Mouse (Mus musculus): Measurements from ENCODE around the gene Ccdc173. TPM values are rescaled to one million over a fixed set of nuclear protein-coding genes. Genes with fewer than 3 reads are reported as not detected.

The Ccdc173 gene
- polyA plus RNA-seq, 1 experiment from 2014 or later, result 4.8 TPM

DNA sequence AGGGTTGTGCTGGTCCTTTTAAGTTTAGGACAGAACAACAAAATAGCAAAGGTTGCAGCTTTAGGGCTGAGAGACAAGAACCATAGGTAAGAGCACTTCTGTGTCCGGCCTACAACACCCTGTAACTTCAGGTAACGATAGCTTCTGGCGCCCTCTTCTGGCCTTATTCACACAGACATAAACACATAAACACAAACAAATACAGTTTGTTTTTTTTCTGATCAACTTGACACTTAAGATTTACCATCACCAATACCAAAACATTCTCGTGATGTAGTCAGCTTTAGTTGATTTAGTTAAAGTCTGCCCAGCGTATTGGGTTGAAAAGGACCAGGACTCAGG, 10.6 kb downstream of the Ccdc173 start:
- no peaks in the 10 kb centered on the region for H3K9me3 ChIP-seq
- H3K4me1 ChIP-seq, result no peaks in the 10 kb centered on the region
- no peak overlapping the region for H3K4me3 ChIP-seq
- no peaks in the 10 kb centered on the region for H3K27me3 ChIP-seq
- H3K27ac ChIP-seq (replicated peaks), result no peak overlapping the region
- H3K36me3 ChIP-seq, result peaks cover 33% of the 10 kb centered on the region
- H3K4me2 ChIP-seq (replicated peaks), result no peak overlapping the region
- 41% methylated on average over 5 of the region's 5 CpGs for WGBS
- no peak for ATAC-seq (ENCODE audit: low FRiP score, low read depth)
- H3K9ac ChIP-seq (replicated peaks), result no peak overlapping the region

DNA sequence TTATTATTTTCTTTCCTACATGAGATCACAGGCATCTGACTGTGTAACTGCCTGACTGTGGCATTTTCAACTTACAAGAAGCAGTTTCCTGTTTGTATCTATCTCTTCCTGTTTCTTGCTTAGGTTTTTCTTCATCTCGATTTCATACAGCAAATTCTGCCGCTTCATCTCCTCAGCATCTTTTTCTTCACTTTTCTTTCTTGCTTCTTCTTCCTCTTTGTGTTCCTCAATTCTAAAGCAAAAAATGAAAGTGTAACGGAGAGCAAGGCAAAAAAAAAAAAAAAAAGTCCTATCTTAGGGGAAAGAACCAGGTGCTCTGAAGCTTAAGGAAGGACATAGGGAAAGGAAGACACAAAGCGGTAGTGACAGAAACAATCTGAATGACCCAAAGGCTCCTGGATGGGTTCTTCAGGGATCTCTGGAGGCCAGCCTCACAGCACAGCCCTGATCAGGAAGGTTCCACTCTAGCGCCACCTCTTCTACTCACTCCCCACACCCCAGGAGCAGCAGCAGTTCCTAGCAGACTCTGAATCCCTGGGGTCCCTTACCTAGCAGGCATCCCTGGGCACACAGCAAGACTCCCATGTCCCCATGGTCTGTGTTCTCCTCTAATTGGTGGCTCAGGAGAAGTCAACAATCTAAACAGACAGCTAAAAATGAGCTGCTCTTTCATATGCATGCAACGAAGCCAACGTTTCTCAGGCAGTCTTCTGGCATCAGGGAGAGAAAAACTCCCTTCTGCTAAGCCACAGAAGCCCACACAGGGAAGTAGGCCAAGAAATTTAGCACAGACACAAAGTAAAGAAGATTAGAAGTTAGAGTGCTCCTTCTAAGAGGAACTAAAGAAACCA, 11.2 kb downstream of the Ccdc173 start:
- no peak overlapping the region for H3K27ac ChIP-seq (replicated peaks)
- H3K36me3 ChIP-seq, result peaks cover 36% of the 10 kb centered on the region
- no peak overlapping the region for H3K4me3 ChIP-seq
- no peaks in the 10 kb centered on the region for H3K9me3 ChIP-seq
- no peaks in the 10 kb centered on the region for H3K4me1 ChIP-seq
- H3K9ac ChIP-seq (replicated peaks), result no peak overlapping the region
- no peaks in the 10 kb centered on the region for H3K27me3 ChIP-seq
- 73% methylated on average over 7 of the region's 7 CpGs for WGBS
- no peak for ATAC-seq (ENCODE audit: low FRiP score, low read depth)
- no peak overlapping the region for H3K4me2 ChIP-seq (replicated peaks)

DNA sequence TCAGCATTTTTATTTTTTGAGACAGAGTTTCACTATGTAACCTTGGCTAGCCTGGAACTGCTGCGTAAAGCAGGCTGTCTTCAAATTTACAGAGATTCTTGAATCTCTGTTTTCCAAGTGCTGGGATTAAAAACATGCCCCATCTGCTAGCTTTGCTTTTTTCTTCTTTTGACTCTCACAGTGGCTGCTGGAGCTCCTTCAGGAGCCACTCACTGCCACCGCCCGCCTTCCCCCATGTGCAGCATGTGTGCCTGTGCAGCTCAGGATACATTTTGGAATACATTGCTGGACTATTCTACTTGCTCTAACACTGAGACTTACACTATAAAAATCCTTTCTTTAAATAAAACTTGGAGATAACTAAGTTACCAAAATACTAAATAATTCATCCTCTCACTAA, 16.0 kb downstream of the Ccdc173 start:
- no peak overlapping the region for H3K4me3 ChIP-seq
- no peak overlapping the region for H3K27ac ChIP-seq (replicated peaks)
- no peaks in the 10 kb centered on the region for H3K4me1 ChIP-seq
- no peak overlapping the region for H3K4me2 ChIP-seq (replicated peaks)
- H3K36me3 ChIP-seq, result peaks cover 27% of the 10 kb centered on the region
- no peaks in the 10 kb centered on the region for H3K9me3 ChIP-seq
- ATAC-seq (ENCODE audit: low FRiP score, low read depth), result no peak
- no peaks in the 10 kb centered on the region for H3K27me3 ChIP-seq
- WGBS, result over 99% methylated on average over 3 of the region's 3 CpGs
- no peak overlapping the region for H3K9ac ChIP-seq (replicated peaks)

GRCm38 (mm10) chr2:69764716-69765115, 24.7 kb downstream of the Ccdc173 start:
- Histone ChIP-seq H3K9me3 (no peaks in the 10 kb centered on the region), H3K36me3 (0 out of 2 replicates have a peak, but pooled peaks cover 2% of the 10 kb centered on the region), H3K4me2 (replicated peaks) (no peak overlapping the region), H3K27me3 (no peaks in the 10 kb centered on the region), H3K4me3 (no peak overlapping the region), H3K4me1 (peaks cover 7% of the 10 kb centered on the region; the same call in 1 of the 2 replicates), H3K9ac (replicated peaks) (no peak overlapping the region), H3K27ac (replicated peaks) (no peak overlapping the region)
- ATAC-seq (ENCODE audit: low FRiP score, low read depth), result no peak
- WGBS, result 93% methylated on average over 1 of the region's 1 CpGs

- H3K9me3 ChIP-seq, result no peaks in the 10 kb centered on the region
- H3K4me1 ChIP-seq, result peaks cover 7% of the 10 kb centered on the region; the same call in 1 of the 2 replicates
- H3K4me3 ChIP-seq, result no peak overlapping the region
- no peak overlapping the region for H3K27ac ChIP-seq (replicated peaks)
- ATAC-seq (ENCODE audit: low FRiP score, low read depth), result no peak
- 83% methylated on average over 4 of the region's 4 CpGs for WGBS
- 0 out of 2 replicates have a peak, but pooled peaks cover 2% of the 10 kb centered on the region for H3K36me3 ChIP-seq
- H3K27me3 ChIP-seq, result no peaks in the 10 kb centered on the region
- no peak overlapping the region for H3K9ac ChIP-seq (replicated peaks)
- no peak overlapping the region for H3K4me2 ChIP-seq (replicated peaks)
Measured at GRCm38 (mm10) chr2:69763340-69763739, 26.0 kb downstream of the Ccdc173 start.

GRCm38 (mm10) chr2:69760980-69761379, 28.4 kb downstream of the Ccdc173 start:
- Histone ChIP-seq H3K27ac (replicated peaks) (peak overlapping the region; percentile 35), H3K4me2 (replicated peaks) (no peak overlapping the region), H3K9ac (replicated peaks) (no peak overlapping the region), H3K4me3 (no peak overlapping the region), H3K27me3 (no peaks in the 10 kb centered on the region), H3K36me3 (0 out of 2 replicates have a peak, but pooled peaks cover 2% of the 10 kb centered on the region), H3K9me3 (no peaks in the 10 kb centered on the region), H3K4me1 (peaks cover 7% of the 10 kb centered on the region; the same call in 1 of the 2 replicates)
- ATAC-seq (ENCODE audit: low FRiP score, low read depth), result peak; percentile 54; the same call in 1 of the 2 replicates
- WGBS, result 31% methylated on average over 5 of the region's 5 CpGs

GRCm38 (mm10) chr2:69745091-69745490, 44.3 kb downstream of the Ccdc173 start:
- H3K9ac ChIP-seq (replicated peaks), result no peak overlapping the region
- WGBS, result 91% methylated on average over 1 of the region's 1 CpGs
- no peak overlapping the region for H3K27ac ChIP-seq (replicated peaks)
- H3K4me2 ChIP-seq (replicated peaks), result no peak overlapping the region
- no peaks in the 10 kb centered on the region for H3K9me3 ChIP-seq
- peaks cover 65% of the 10 kb centered on the region for H3K36me3 ChIP-seq
- no peak overlapping the region for H3K4me3 ChIP-seq
- no peaks in the 10 kb centered on the region for H3K27me3 ChIP-seq
- no peak for ATAC-seq (ENCODE audit: low FRiP score, low read depth)
- no peaks in the 10 kb centered on the region for H3K4me1 ChIP-seq

GRCm38 (mm10) chr2:69723519-69723825, 65.9 kb downstream of the Ccdc173 start:
- Histone ChIP-seq H3K9me3 (no peaks in the 10 kb centered on the region), H3K4me3 (peak overlapping the region; percentile 98), H3K27me3 (peaks cover 12% of the 10 kb centered on the region; the same call in 1 of the 2 replicates), H3K9ac (replicated peaks) (peak overlapping the region; percentile 89), H3K27ac (replicated peaks) (peak overlapping the region; percentile 81; the same call in 1 of the 2 replicates), H3K4me2 (replicated peaks) (peak overlapping the region; percentile 82), H3K36me3 (no peaks in the 10 kb centered on the region), H3K4me1 (peaks cover 15% of the 10 kb centered on the region)
- 1% methylated on average over 13 of the region's 13 CpGs for WGBS
- no peak for ATAC-seq (ENCODE audit: low FRiP score, low read depth)

GRCm38 (mm10) chr2:69722650-69723518, 66.5 kb downstream of the Ccdc173 start:
- peak; percentile 96 for ATAC-seq (ENCODE audit: low FRiP score, low read depth)
- H3K9me3 ChIP-seq, result no peaks in the 10 kb centered on the region
- whole genome bisulfite sequencing, result under 1% methylated on average over 78 of the region's 91 CpGs
- peak overlapping the region; percentile 89 for H3K9ac ChIP-seq (replicated peaks)
- no peaks in the 10 kb centered on the region for H3K36me3 ChIP-seq
- H3K4me2 ChIP-seq (replicated peaks), result peak overlapping the region; percentile 82
- peak overlapping the region; percentile 81 for H3K27ac ChIP-seq (replicated peaks)
- peak overlapping the region; percentile 98 for H3K4me3 ChIP-seq
- peaks cover 15% of the 10 kb centered on the region; the same call in 1 of the 2 replicates for H3K27me3 ChIP-seq
- H3K4me1 ChIP-seq, result peaks cover 15% of the 10 kb centered on the region

DNA sequence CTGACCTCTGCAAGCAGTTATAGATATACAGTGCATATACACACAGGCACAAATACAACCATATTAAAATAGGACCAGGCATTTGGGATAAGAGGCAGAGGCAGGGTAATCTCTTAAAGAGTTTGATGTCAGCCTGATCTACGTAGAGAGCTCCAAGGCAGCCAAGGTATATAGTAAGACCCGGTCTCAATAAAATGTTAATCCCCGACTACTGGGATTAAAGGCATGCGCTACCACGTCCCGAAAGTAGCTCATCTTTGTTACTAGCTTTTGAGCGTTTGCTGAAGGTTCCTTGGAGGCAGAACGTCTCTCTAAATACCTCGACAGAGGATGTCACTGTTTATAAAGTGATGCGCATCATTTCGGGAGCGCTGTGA, 67.1 kb downstream of the Ccdc173 start, which contains the start of gene Ppig:
TSS of gene Ppig (plus strand) at position 273 of the 377 bp plus-strand sequence.
- Histone ChIP-seq H3K9ac (replicated peaks) (peak within 1 kb of the TSS; percentile 89), H3K4me1 (peaks cover 15% of the 10 kb centered on the region), H3K9me3 (no peaks in the 10 kb centered on the region), H3K4me3 (peak within 1 kb of the TSS; percentile 98), H3K27me3 (peaks cover 15% of the 10 kb centered on the region; the same call in 1 of the 2 replicates), H3K27ac (replicated peaks) (peak within 1 kb of the TSS; percentile 81), H3K4me2 (replicated peaks) (peak within 1 kb of the TSS; percentile 82), H3K36me3 (no peaks in the 10 kb centered on the region)
- ATAC-seq (ENCODE audit: low FRiP score, low read depth), result no peak; the same call in 1 of the 2 replicates
- WGBS, result 4% methylated on average over 12 of the region's 12 CpGs

- Histone ChIP-seq H3K27ac (replicated peaks) (no peak overlapping the region), H3K9ac (replicated peaks) (no peak overlapping the region), H3K9me3 (no peaks in the 10 kb centered on the region), H3K36me3 (no peaks in the 10 kb centered on the region), H3K4me2 (replicated peaks) (no peak overlapping the region), H3K4me1 (peaks cover 11% of the 10 kb centered on the region), H3K4me3 (no peak overlapping the region), H3K27me3 (peaks cover 19% of the 10 kb centered on the region; the same call in 1 of the 2 replicates)
- WGBS, result 83% methylated on average over 1 of the region's 1 CpGs
- no peak for ATAC-seq (ENCODE audit: low FRiP score, low read depth)
Measured at GRCm38 (mm10) chr2:69719121-69719520, 70.3 kb downstream of the Ccdc173 start.

GRCm38 (mm10) chr2:69716483-69716882, 72.9 kb downstream of the Ccdc173 start:
- no peak for ATAC-seq (ENCODE audit: low FRiP score, low read depth)
- WGBS, result 80% methylated on average over 3 of the region's 3 CpGs

More at GRCm38 (mm10) chr2:69716483-69716882, 72.9 kb downstream of the Ccdc173 start:
- no peak overlapping the region for H3K9ac ChIP-seq (replicated peaks)
- no peak overlapping the region for H3K27ac ChIP-seq (replicated peaks)
- H3K4me1 ChIP-seq, result peaks cover 5% of the 10 kb centered on the region
- no peak overlapping the region for H3K4me2 ChIP-seq (replicated peaks)
- H3K9me3 ChIP-seq, result no peaks in the 10 kb centered on the region
- H3K36me3 ChIP-seq, result no peaks in the 10 kb centered on the region
- H3K4me3 ChIP-seq, result no peak overlapping the region
- H3K27me3 ChIP-seq, result peaks cover 19% of the 10 kb centered on the region; the same call in 1 of the 2 replicates
